Mouse (Mus musculus): Measurements from ENCODE around the gene Tnfrsf23. TPM values are rescaled to one million over a fixed set of nuclear protein-coding genes. Genes with fewer than 3 reads are reported as not detected.

The Tnfrsf23 gene
- 0.20 and 0.68 TPM in 2 replicates for polyA plus RNA-seq (2014; fragmentation: Nextera tagmentation; extraction: Ambion mirVana)

DNA sequence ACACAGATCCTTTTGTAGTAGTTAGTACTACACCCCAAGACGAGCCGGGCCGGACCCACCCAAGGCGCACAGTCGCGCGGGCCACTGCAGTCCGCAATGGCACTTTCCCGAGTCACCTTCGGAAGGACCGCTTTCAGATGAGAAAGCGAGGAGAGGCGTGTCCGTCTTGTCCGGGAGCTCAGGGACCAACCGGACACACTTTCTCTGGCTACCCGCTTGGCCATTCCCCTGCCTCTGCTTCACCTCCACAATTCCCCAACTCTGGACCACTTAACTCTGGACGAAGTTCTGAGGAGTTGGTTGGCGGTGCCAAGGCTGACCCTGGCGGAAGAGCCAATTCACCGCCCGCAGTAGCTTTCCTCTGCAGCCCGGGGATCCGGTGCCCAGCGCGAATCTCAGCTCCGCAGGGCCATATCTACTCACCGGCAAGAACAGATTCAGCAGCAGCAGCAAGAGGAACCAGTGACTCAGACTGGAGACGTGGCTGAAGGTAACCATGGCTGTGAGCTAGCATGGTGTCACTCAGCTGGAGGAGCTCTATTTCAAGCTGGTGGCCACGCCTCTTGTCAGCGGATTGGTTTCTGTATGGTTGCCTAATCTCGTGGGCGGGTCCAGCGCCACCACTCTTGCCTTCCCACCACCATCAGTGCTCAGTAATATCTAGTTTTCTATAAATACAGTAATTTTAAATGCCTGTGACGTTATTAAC lies at the start of gene Tnfrsf23:
Tnfrsf23 (minus strand) TSS at position 514 of the 709 bp plus-strand sequence.
- H3K4me3 ChIP-seq (ENCODE audit: low read depth, low read length) = peak within 1 kb of the TSS; percentile 28
- H3K9me3 ChIP-seq (ENCODE audit: control insufficient read depth, low read length) = no peaks in the 10 kb centered on the region
- H3K9ac ChIP-seq (ENCODE audit: low read length) = peak within 1 kb of the TSS; percentile 29; the same call in 1 of the 2 replicates
- DNase-seq (ENCODE audit: low spot score) (peak; percentile 66), ATAC-seq (ENCODE audit: insufficient read depth, low FRiP score, low TSS enrichment) (peak; percentile 60; the same call in 1 of the 2 replicates)
- H3K36me3 ChIP-seq (ENCODE audit: control insufficient read depth, insufficient read depth, low read length) = no peaks in the 10 kb centered on the region
- H3K4me1 ChIP-seq (ENCODE audit: control insufficient read depth, insufficient read depth, low read length) = no peaks in the 10 kb centered on the region
- 5% methylated on average over 35 of the region's 35 CpGs for WGBS
- peak within 1 kb of the TSS; percentile 73 for H3K4me2 ChIP-seq (ENCODE audit: low read depth)
- H3K27me3 ChIP-seq (ENCODE audit: control insufficient read depth, insufficient read depth, low read length) = 0 out of 2 replicates have a peak, but pooled peaks cover 2% of the 10 kb centered on the region
- no peak within 1 kb of the TSS for H3K27ac ChIP-seq (ENCODE audit: low read depth, low read length)

DNA sequence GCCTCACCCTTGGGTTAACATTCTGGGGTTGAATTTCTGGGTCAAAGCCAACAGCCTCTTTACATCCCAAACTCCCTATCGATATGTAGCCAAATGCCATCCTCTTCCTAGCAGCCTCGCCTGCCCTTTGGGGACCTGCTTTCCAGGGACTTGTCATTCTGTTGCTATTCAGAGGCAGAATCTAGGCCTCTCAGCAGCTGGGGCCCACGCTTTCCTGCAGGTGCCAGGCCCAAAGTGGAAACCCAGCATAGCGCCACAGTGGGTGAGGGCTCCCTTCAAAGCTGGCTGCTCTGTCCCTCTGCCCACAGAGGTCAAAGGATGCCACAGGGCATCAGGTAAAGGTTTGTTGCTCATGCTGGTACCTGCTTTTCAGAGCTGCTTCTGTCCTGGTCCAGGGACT lies 48.1 kb upstream of the Tnfrsf23 start:
- no peak for DNase-seq (ENCODE audit: low spot score)
- Histone ChIP-seq H3K36me3 (ENCODE audit: control insufficient read depth, insufficient read depth, low read length) (no peaks in the 10 kb centered on the region), H3K27ac (ENCODE audit: low read depth, low read length) (no peak overlapping the region), H3K9me3 (ENCODE audit: control insufficient read depth, low read length) (no peaks in the 10 kb centered on the region), H3K9ac (ENCODE audit: low read length) (no peak overlapping the region), H3K4me3 (ENCODE audit: low read depth, low read length) (no peak overlapping the region), H3K4me2 (ENCODE audit: low read depth) (no peak overlapping the region), H3K4me1 (ENCODE audit: control insufficient read depth, insufficient read depth, low read length) (0 out of 2 replicates have a peak, but pooled peaks cover 6% of the 10 kb centered on the region), H3K27me3 (ENCODE audit: control insufficient read depth, insufficient read depth, low read length) (no peaks in the 10 kb centered on the region)
- 87% methylated on average over 4 of the region's 4 CpGs for WGBS
- no peak for ATAC-seq (ENCODE audit: insufficient read depth, low FRiP score, low TSS enrichment)

DNA sequence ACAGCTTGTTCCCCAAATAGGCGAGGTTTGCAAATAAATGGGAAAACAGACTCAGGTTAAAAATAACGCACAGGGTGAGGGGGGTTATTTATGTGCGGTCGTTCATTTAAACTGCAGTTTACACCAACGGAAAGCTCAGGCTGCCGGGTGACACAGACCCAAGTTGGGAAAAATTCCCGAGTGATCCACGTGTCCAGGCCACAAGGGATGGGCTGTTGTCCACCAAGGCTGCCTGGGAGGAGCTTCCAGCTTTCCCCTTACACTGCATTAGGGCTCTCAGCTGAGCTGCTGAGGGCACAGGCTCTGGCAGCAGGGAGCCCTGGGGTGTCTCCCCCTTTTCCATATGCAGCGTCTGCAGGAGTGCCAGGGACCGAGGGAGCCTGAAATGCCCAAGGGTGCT lies 44.2 kb upstream of the Tnfrsf23 start:
- no peak for ATAC-seq (ENCODE audit: insufficient read depth, low FRiP score, low TSS enrichment)
- Histone ChIP-seq H3K27ac (ENCODE audit: low read depth, low read length) (no peak overlapping the region), H3K4me3 (ENCODE audit: low read depth, low read length) (no peak overlapping the region), H3K27me3 (ENCODE audit: control insufficient read depth, insufficient read depth, low read length) (no peaks in the 10 kb centered on the region), H3K9ac (ENCODE audit: low read length) (no peak overlapping the region), H3K4me1 (ENCODE audit: control insufficient read depth, insufficient read depth, low read length) (no peaks in the 10 kb centered on the region), H3K36me3 (ENCODE audit: control insufficient read depth, insufficient read depth, low read length) (no peaks in the 10 kb centered on the region), H3K4me2 (ENCODE audit: low read depth) (no peak overlapping the region), H3K9me3 (ENCODE audit: control insufficient read depth, low read length) (no peaks in the 10 kb centered on the region)
- DNase-seq (ENCODE audit: low spot score) = no peak
- 77% methylated on average over 10 of the region's 10 CpGs for WGBS

GRCm38 (mm10) chr7:143726396-143726795 lies 40.7 kb upstream of the Tnfrsf23 start:
- no peak overlapping the region for H3K4me2 ChIP-seq (ENCODE audit: low read depth)
- 73% methylated on average over 4 of the region's 4 CpGs for WGBS
- H3K9me3 ChIP-seq (ENCODE audit: control insufficient read depth, low read length) = no peaks in the 10 kb centered on the region
- no peak overlapping the region for H3K9ac ChIP-seq (ENCODE audit: low read length)
- H3K4me1 ChIP-seq (ENCODE audit: control insufficient read depth, insufficient read depth, low read length) = no peaks in the 10 kb centered on the region
- DNase-seq (ENCODE audit: low spot score) (no peak), ATAC-seq (ENCODE audit: insufficient read depth, low FRiP score, low TSS enrichment) (no peak)
- no peak overlapping the region for H3K27ac ChIP-seq (ENCODE audit: low read depth, low read length)
- H3K36me3 ChIP-seq (ENCODE audit: control insufficient read depth, insufficient read depth, low read length) = no peaks in the 10 kb centered on the region
- H3K4me3 ChIP-seq (ENCODE audit: low read depth, low read length) = no peak overlapping the region
- H3K27me3 ChIP-seq (ENCODE audit: control insufficient read depth, insufficient read depth, low read length) = no peaks in the 10 kb centered on the region

- H3K4me3 ChIP-seq (ENCODE audit: low read depth, low read length) = no peak overlapping the region
- no peaks in the 10 kb centered on the region for H3K4me1 ChIP-seq (ENCODE audit: control insufficient read depth, insufficient read depth, low read length)
- no peaks in the 10 kb centered on the region for H3K27me3 ChIP-seq (ENCODE audit: control insufficient read depth, insufficient read depth, low read length)
- H3K9ac ChIP-seq (ENCODE audit: low read length) = no peak overlapping the region
- no peaks in the 10 kb centered on the region for H3K9me3 ChIP-seq (ENCODE audit: control insufficient read depth, low read length)
- ATAC-seq (ENCODE audit: insufficient read depth, low FRiP score, low TSS enrichment) = no peak
- no peak overlapping the region for H3K27ac ChIP-seq (ENCODE audit: low read depth, low read length)
- DNase-seq (ENCODE audit: low spot score) = no peak
- 81% methylated on average over 4 of the region's 4 CpGs for WGBS
- H3K36me3 ChIP-seq (ENCODE audit: control insufficient read depth, insufficient read depth, low read length) = no peaks in the 10 kb centered on the region
- no peak overlapping the region for H3K4me2 ChIP-seq (ENCODE audit: low read depth)
Measured at GRCm38 (mm10) chr7:143723841-143724240, 38.2 kb upstream of the Tnfrsf23 start.

DNA sequence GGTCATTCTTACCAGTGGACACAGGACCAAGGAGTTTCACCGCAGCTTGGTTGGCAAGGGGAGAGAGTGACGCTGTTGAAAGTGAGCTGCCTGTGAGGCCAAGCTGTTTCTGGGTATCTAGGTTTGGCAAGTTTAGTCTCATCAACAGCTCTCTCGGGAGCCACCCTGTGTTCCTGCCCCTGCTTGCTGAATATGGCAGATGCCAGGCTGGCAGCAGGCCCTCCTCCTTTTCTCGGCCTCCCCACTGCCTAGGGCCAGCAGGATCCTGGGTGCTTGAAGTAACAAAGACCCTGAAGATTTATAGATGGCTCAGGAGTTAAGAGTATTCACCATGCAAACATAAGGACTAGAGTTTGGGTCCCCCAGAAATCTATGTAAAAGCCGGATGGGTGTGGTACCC lies 37.0 kb upstream of the Tnfrsf23 start:
- DNase-seq (ENCODE audit: low spot score) (no peak), ATAC-seq (ENCODE audit: insufficient read depth, low FRiP score, low TSS enrichment) (no peak)

DNA sequence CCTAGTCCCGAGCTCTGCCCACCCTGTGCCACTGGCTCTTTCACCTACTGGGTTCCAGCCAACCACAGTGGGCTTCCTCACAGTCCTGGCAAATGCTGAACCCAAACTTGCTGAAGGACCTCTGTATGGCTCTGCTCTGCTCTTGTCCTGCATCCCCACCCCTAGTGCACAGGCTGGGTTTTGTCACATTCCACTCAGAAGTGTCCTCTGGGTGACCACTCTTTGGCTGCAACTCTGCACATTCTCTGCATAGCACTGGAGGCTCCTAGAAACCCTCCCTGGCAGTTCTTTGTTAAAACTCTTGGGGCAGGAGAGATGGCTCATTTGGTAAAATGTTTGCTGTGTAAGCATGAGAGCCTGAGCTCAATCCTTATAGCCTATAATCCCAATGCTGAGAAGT lies 32.1 kb upstream of the Tnfrsf23 start:
- no peak overlapping the region for H3K4me3 ChIP-seq (ENCODE audit: low read depth, low read length)
- no peaks in the 10 kb centered on the region for H3K9me3 ChIP-seq (ENCODE audit: control insufficient read depth, low read length)
- ATAC-seq (ENCODE audit: insufficient read depth, low FRiP score, low TSS enrichment) (no peak), DNase-seq (ENCODE audit: low spot score) (no peak)
- H3K9ac ChIP-seq (ENCODE audit: low read length) = no peak overlapping the region
- H3K27me3 ChIP-seq (ENCODE audit: control insufficient read depth, insufficient read depth, low read length) = no peaks in the 10 kb centered on the region
- no peak overlapping the region for H3K27ac ChIP-seq (ENCODE audit: low read depth, low read length)
- 71% methylated on average over 1 of the region's 1 CpGs for WGBS
- no peaks in the 10 kb centered on the region for H3K36me3 ChIP-seq (ENCODE audit: control insufficient read depth, insufficient read depth, low read length)
- H3K4me1 ChIP-seq (ENCODE audit: control insufficient read depth, insufficient read depth, low read length) = no peaks in the 10 kb centered on the region
- no peak overlapping the region for H3K4me2 ChIP-seq (ENCODE audit: low read depth)

More for the DNA sequence above, 37.0 kb upstream of the Tnfrsf23 start:
- Histone ChIP-seq H3K9ac (ENCODE audit: low read length) (no peak overlapping the region), H3K27me3 (ENCODE audit: control insufficient read depth, insufficient read depth, low read length) (no peaks in the 10 kb centered on the region), H3K36me3 (ENCODE audit: control insufficient read depth, insufficient read depth, low read length) (no peaks in the 10 kb centered on the region), H3K9me3 (ENCODE audit: control insufficient read depth, low read length) (no peaks in the 10 kb centered on the region), H3K4me2 (ENCODE audit: low read depth) (no peak overlapping the region), H3K4me1 (ENCODE audit: control insufficient read depth, insufficient read depth, low read length) (no peaks in the 10 kb centered on the region), H3K4me3 (ENCODE audit: low read depth, low read length) (no peak overlapping the region), H3K27ac (ENCODE audit: low read depth, low read length) (no peak overlapping the region)
- 86% methylated on average over 5 of the region's 5 CpGs for WGBS

DNA sequence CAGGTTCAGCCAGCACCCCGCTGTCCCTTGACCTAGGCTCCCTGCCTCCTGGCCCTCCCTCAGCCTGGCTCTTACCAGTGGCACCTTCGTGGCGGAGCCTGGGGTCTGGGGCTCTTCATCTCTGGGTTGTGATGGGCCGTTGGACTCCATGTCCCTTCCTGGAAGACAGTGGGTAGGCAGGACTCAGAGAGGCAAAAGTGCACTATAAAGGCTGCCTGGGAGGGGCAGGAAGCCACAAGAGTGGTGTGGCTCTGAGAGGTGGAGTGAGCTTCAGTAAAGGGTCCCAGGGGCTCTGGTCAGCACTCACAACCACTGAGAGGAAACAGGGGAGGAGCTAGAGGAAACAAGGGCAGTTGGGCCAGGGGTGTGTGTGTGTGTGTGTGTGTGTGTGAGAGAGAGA lies 27.7 kb upstream of the Tnfrsf23 start:
- DNase-seq (ENCODE audit: low spot score) = no peak
- Histone ChIP-seq H3K9ac (ENCODE audit: low read length) (no peak overlapping the region), H3K4me1 (ENCODE audit: control insufficient read depth, insufficient read depth, low read length) (no peaks in the 10 kb centered on the region), H3K4me3 (ENCODE audit: low read depth, low read length) (no peak overlapping the region), H3K36me3 (ENCODE audit: control insufficient read depth, insufficient read depth, low read length) (peaks cover 7% of the 10 kb centered on the region), H3K4me2 (ENCODE audit: low read depth) (no peak overlapping the region), H3K27me3 (ENCODE audit: control insufficient read depth, insufficient read depth, low read length) (no peaks in the 10 kb centered on the region), H3K27ac (ENCODE audit: low read depth, low read length) (no peak overlapping the region), H3K9me3 (ENCODE audit: control insufficient read depth, low read length) (no peaks in the 10 kb centered on the region)
- no peak for ATAC-seq (ENCODE audit: insufficient read depth, low FRiP score, low TSS enrichment)
- 81% methylated on average over 4 of the region's 4 CpGs for WGBS

GRCm38 (mm10) chr7:143712771-143713348 lies 27.2 kb upstream of the Tnfrsf23 start:
- Histone ChIP-seq H3K4me2 (ENCODE audit: low read depth) (no peak overlapping the region), H3K36me3 (ENCODE audit: control insufficient read depth, insufficient read depth, low read length) (peaks cover 7% of the 10 kb centered on the region), H3K4me1 (ENCODE audit: control insufficient read depth, insufficient read depth, low read length) (no peaks in the 10 kb centered on the region), H3K27ac (ENCODE audit: low read depth, low read length) (no peak overlapping the region), H3K9ac (ENCODE audit: low read length) (no peak overlapping the region), H3K9me3 (ENCODE audit: control insufficient read depth, low read length) (no peaks in the 10 kb centered on the region), H3K4me3 (ENCODE audit: low read depth, low read length) (no peak overlapping the region), H3K27me3 (ENCODE audit: control insufficient read depth, insufficient read depth, low read length) (no peaks in the 10 kb centered on the region)
- WGBS = 87% methylated on average over 8 of the region's 8 CpGs
- DNase-seq (ENCODE audit: low spot score) (no peak), ATAC-seq (ENCODE audit: insufficient read depth, low FRiP score, low TSS enrichment) (no peak)

All from neural tube, embryonic 11.5 days (tissue).